Mouse (Mus musculus) testis, adult 2 months (tissue): ENCODE measurements at regions not wholly inside any gene's neighbourhood (a gene's known extent, or its start where the extent isn't known, plus 50 kb on each side); places are given as distances from the start of the nearest gene placed in this dataset.

Experiments
- H3K27ac ChIP-seq: fragments of 200-500 bp; 2 replicates; pipeline ENCODE4 v1.5.1; 2012; ENCODE audit warnings: low read depth, low read length; ENCODE audit not compliant: control insufficient read depth, insufficient read depth
- H3K27me3 ChIP-seq: fragments of 200-500 bp; 2 replicates; pipeline ENCODE4 v1.6.1; 2012; ENCODE audit warnings: mild to moderate bottlenecking, low read length, moderate library complexity; ENCODE audit not compliant: control insufficient read depth, insufficient read depth
- H3K36me3 ChIP-seq: fragments of 200-500 bp; 2 replicates; pipeline ENCODE4 v1.6.1; 2012; ENCODE audit warnings: mild to moderate bottlenecking, low read length; ENCODE audit not compliant: control insufficient read depth, insufficient read depth
- H3K4me1 ChIP-seq: fragments of 200-500 bp; 2 replicates; pipeline ENCODE4 v1.6.1; 2012; ENCODE audit warnings: low read length; ENCODE audit not compliant: control insufficient read depth, insufficient read depth
- H3K4me3 ChIP-seq: fragments of 200-500 bp; 2 replicates; pipeline ENCODE4 v1.5.1; 2012; ENCODE audit warnings: low read depth, mild to moderate bottlenecking, low read length, moderate library complexity, mixed read lengths; ENCODE audit not compliant: control insufficient read depth
- CTCF ChIP-seq: fragments of 200-500 bp; IDR thresholded peaks from 2 replicates; pipeline ENCODE4 v1.5.1; 2012; ENCODE audit warnings: low read depth, mild to moderate bottlenecking, inconsistent platforms, low read length, moderate library complexity; ENCODE audit not compliant: control insufficient read depth, insufficient read depth, insufficient replicate concordance
- POLR2A ChIP-seq: fragments of 200-500 bp; IDR thresholded peaks from 2 replicates; pipeline ENCODE4 v1.6.1; 2012; ENCODE audit warnings: low read depth, mild to moderate bottlenecking, inconsistent platforms, low read length, moderate library complexity; ENCODE audit not compliant: control insufficient read depth

- no peak for TF ChIP-seq CTCF
- TF ChIP-seq POLR2A = no peak
- Histone ChIP-seq H3K27ac (no peak overlapping the region), H3K36me3 (no peaks in the 10 kb centered on the region), H3K27me3 (no peaks in the 10 kb centered on the region), H3K4me1 (no peaks in the 10 kb centered on the region), H3K4me3 (no peak overlapping the region)
Measured at GRCm38 (mm10) chr4:47936470-47937125, 108.4 kb upstream of the Nr4a3 start.

DNA sequence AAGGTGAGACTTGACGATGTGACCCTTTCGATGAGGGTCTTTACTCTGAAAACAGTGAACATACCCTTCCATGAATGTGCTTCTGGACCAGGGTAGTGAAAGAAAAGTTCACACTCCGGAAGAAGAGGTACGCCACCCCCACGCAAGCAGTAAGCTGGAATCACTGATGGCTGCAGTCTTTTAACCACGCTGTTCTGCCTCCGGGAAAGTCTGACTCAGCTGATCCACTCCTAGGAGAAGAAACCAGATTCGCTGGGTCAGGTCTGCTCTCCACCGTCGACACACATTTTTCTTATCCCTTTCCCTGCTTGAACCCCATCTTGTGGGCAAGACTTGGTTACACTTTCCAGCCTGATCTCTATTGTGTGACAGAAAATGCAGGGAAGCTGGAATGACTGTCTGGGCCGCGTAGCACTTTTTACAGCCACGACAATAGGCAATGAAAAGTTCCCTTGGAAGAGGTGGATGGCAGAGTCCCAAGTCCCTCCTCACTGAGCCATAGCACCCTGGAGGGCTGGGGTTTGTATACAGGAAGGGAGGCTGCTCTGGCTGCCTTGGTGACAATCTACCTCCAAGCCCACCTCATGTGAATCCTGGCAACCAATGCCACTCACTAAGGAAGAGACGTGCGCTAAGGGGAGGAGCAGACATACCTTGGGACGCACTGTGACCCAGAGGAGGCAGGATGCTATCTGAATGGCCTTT is 96.9 kb upstream of the Nr4a3 start:
- H3K36me3 ChIP-seq = no peaks in the 10 kb centered on the region
- H3K27ac ChIP-seq = no peak overlapping the region
- peaks cover 2% of the 10 kb centered on the region; the same call in 1 of the 2 replicates for H3K4me1 ChIP-seq
- TF ChIP-seq CTCF = no peak
- H3K27me3 ChIP-seq = no peaks in the 10 kb centered on the region
- H3K4me3 ChIP-seq = no peak overlapping the region

- peaks cover 2% of the 10 kb centered on the region; the same call in 1 of the 2 replicates for H3K4me1 ChIP-seq
- no peak overlapping the region for H3K4me3 ChIP-seq
- H3K27me3 ChIP-seq = no peaks in the 10 kb centered on the region
- TF ChIP-seq CTCF (no peak), POLR2A (no peak)
- H3K27ac ChIP-seq = no peak overlapping the region
- no peaks in the 10 kb centered on the region for H3K36me3 ChIP-seq
Measured at GRCm38 (mm10) chr4:47948789-47949188, 96.2 kb upstream of the Nr4a3 start.

- TF ChIP-seq POLR2A (no peak), CTCF (no peak)
- Histone ChIP-seq H3K27me3 (no peaks in the 10 kb centered on the region), H3K27ac (no peak overlapping the region), H3K4me3 (no peak overlapping the region), H3K4me1 (no peaks in the 10 kb centered on the region), H3K36me3 (no peaks in the 10 kb centered on the region)
Measured at GRCm38 (mm10) chr4:47954576-47955305, 90.2 kb upstream of the Nr4a3 start.

- Histone ChIP-seq H3K4me1 (no peaks in the 10 kb centered on the region), H3K36me3 (no peaks in the 10 kb centered on the region), H3K27me3 (no peaks in the 10 kb centered on the region), H3K27ac (no peak overlapping the region), H3K4me3 (no peak overlapping the region)
- no peak for TF ChIP-seq CTCF
Measured at GRCm38 (mm10) chr4:47964630-47965029, 80.3 kb upstream of the Nr4a3 start.

GRCm38 (mm10) chr4:47971861-47972260 is 73.1 kb upstream of the Nr4a3 start:
- Histone ChIP-seq H3K4me1 (no peaks in the 10 kb centered on the region), H3K27ac (no peak overlapping the region), H3K36me3 (no peaks in the 10 kb centered on the region), H3K4me3 (no peak overlapping the region), H3K27me3 (no peaks in the 10 kb centered on the region)
- TF ChIP-seq POLR2A = no peak
- TF ChIP-seq CTCF = no peak

DNA sequence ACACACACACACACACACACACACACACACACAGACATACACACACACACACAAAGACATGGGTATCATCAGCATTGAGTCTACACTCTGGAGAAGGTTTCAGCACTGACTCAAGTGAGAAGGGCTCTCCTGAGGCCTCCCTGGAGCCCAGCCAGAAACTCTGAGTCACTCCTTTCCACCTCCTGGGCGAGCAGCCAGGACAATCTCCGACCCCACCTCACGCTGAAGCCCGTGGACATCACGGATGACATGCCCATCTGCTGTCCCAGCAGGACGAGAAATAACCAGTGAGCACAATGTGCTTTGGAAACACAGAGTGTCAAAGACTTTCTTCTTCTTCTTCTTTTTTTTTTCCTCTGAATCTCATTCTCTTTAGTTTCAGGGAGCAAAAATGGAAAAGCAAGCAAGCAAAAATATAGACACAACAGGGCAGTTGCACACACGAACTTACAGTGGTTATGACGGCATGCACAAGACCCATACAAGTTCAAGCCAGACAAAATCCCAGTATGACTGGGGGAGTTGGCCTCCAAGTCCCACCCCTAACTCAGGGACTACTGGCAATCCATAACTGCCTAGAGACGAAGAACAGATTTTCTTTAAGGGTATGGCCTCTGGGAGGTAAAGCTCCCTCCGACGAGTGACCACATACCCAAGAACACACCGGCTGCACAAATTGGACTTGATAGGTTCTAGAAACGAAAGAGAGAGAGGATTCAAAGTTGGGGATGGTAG is 65.2 kb upstream of the Nr4a3 start:
- no peak overlapping the region for H3K4me3 ChIP-seq
- no peak for TF ChIP-seq CTCF
- TF ChIP-seq POLR2A = no peak
- no peak overlapping the region for H3K27ac ChIP-seq
- H3K36me3 ChIP-seq = no peaks in the 10 kb centered on the region
- H3K4me1 ChIP-seq = no peaks in the 10 kb centered on the region
- H3K27me3 ChIP-seq = no peaks in the 10 kb centered on the region
